Mouse (Mus musculus): Measurements from ENCODE around the gene Slc5a2. TPM values are rescaled to one million over a fixed set of nuclear protein-coding genes. Genes with fewer than 3 reads are reported as not detected.

The Slc5a2 gene
- 0.22 and 0.36 TPM in 2 replicates for polyA plus RNA-seq (2014; fragmentation: Nextera tagmentation; extraction: Ambion mirVana)

DNA sequence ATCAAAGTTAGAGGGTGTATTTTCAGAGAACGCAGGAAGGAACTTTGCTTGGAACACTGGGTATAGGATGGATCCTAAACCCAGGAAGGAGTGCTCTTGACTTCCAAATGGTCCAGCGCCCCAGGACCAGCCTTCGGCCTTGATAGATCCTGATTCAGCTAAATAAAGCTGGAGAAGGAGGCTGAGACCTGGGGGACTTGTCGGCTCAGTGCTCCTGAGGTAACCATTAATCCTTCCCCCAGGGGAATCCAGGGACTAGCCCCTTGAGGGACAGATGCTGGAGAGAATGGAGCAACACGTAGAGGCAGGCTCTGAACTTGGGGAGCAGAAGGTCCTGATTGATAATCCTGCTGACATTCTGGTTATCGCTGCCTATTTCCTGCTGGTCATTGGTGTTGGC lies at the start of gene Slc5a2:
Gene Slc5a2 (plus strand): TSS at position 247 of the 400 bp plus-strand sequence.
- H3K9ac ChIP-seq (ENCODE audit: low read length) = no peak within 1 kb of the TSS
- H3K4me2 ChIP-seq (ENCODE audit: low read length) = no peak within 1 kb of the TSS
- H3K4me3 ChIP-seq (ENCODE audit: control insufficient read depth in 1 of 2, insufficient read depth in 1 of 2, low read depth in 1 of 2, low read length in 2 of 2) = no peak within 1 kb of the TSS
- H3K36me3 ChIP-seq (ENCODE audit: control insufficient read depth, insufficient read depth, low read length) = no peaks in the 10 kb centered on the region
- ATAC-seq (ENCODE audit: insufficient number of reproducible peaks, insufficient read depth, low FRiP score, low read depth) = no peak
- no peaks in the 10 kb centered on the region for H3K27me3 ChIP-seq (ENCODE audit: control insufficient read depth, insufficient read depth, low read length)
- no peak within 1 kb of the TSS for H3K27ac ChIP-seq (replicated peaks in 1 of 2; ENCODE audit: control insufficient read depth in 1 of 2, insufficient read depth in 1 of 2, low read depth in 2 of 2, low read length in 2 of 2)
- 83% methylated on average over 6 of the region's 6 CpGs for WGBS
- peaks cover 0 to 4% of the 10 kb centered on the region in 2 experiments; a peak in 2 of 4 replicates for H3K4me1 ChIP-seq (ENCODE audit: control insufficient read depth in 2 of 2, insufficient read depth in 2 of 2, low read length in 2 of 2)
- no peaks in the 10 kb centered on the region for H3K9me3 ChIP-seq (ENCODE audit: control insufficient read depth, low read length)

GRCm38 (mm10) chr7:128219952-128220351 lies 45.5 kb upstream of the Slc5a2 start:
- no peaks in the 10 kb centered on the region for H3K4me1 ChIP-seq (ENCODE audit: control insufficient read depth in 2 of 2, insufficient read depth in 2 of 2, low read length in 2 of 2)
- no peaks in the 10 kb centered on the region for H3K36me3 ChIP-seq (ENCODE audit: control insufficient read depth, insufficient read depth, low read length)
- H3K27ac ChIP-seq (replicated peaks in 1 of 2; ENCODE audit: control insufficient read depth in 1 of 2, insufficient read depth in 1 of 2, low read depth in 2 of 2, low read length in 2 of 2) = no peak overlapping the region
- WGBS = 56% methylated on average over 4 of the region's 4 CpGs
- no peaks in the 10 kb centered on the region for H3K9me3 ChIP-seq (ENCODE audit: control insufficient read depth, low read length)
- no peak for ATAC-seq (ENCODE audit: insufficient number of reproducible peaks, insufficient read depth, low FRiP score, low read depth)
- H3K4me3 ChIP-seq (ENCODE audit: control insufficient read depth in 1 of 2, insufficient read depth in 1 of 2, low read depth in 1 of 2, low read length in 2 of 2) = no peak overlapping the region
- no peak overlapping the region for H3K9ac ChIP-seq (ENCODE audit: low read length)
- H3K4me2 ChIP-seq (ENCODE audit: low read length) = no peak overlapping the region
- H3K27me3 ChIP-seq (ENCODE audit: control insufficient read depth, insufficient read depth, low read length) = no peaks in the 10 kb centered on the region

DNA sequence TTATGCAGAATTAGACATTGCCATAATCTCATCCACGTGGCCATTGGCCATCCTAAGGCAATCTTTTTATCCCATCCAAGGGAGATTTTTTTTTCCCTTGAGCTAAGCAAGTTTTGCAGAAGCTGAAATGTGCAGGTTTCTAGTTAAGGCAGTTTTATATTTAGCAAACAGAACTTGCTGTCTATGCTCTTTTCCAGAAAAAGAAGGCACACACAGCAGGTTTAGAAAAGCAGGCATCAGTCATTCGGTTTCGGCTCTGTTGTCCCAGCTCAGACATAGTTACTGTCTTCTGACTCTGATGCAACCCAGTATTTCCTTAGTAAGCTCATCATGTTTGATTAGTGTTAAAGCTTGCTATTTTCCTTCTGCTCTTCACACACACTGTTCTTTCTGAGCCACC lies 44.5 kb upstream of the Slc5a2 start:
- no peaks in the 10 kb centered on the region for H3K4me1 ChIP-seq (ENCODE audit: control insufficient read depth in 2 of 2, insufficient read depth in 2 of 2, low read length in 2 of 2)
- H3K27ac ChIP-seq (replicated peaks in 1 of 2; ENCODE audit: control insufficient read depth in 1 of 2, insufficient read depth in 1 of 2, low read depth in 2 of 2, low read length in 2 of 2) = no peak overlapping the region
- ATAC-seq (ENCODE audit: insufficient number of reproducible peaks, insufficient read depth, low FRiP score, low read depth) = no peak
- H3K27me3 ChIP-seq (ENCODE audit: control insufficient read depth, insufficient read depth, low read length) = no peaks in the 10 kb centered on the region
- no peaks in the 10 kb centered on the region for H3K36me3 ChIP-seq (ENCODE audit: control insufficient read depth, insufficient read depth, low read length)
- H3K9me3 ChIP-seq (ENCODE audit: control insufficient read depth, low read length) = no peaks in the 10 kb centered on the region
- WGBS = 90% methylated on average over 3 of the region's 3 CpGs
- H3K4me3 ChIP-seq (ENCODE audit: control insufficient read depth in 1 of 2, insufficient read depth in 1 of 2, low read depth in 1 of 2, low read length in 2 of 2) = no peak overlapping the region
- H3K4me2 ChIP-seq (ENCODE audit: low read length) = no peak overlapping the region
- H3K9ac ChIP-seq (ENCODE audit: low read length) = no peak overlapping the region

- Histone ChIP-seq H3K36me3 (ENCODE audit: control insufficient read depth, insufficient read depth, low read length) (peaks cover 16% of the 10 kb centered on the region), H3K9me3 (ENCODE audit: control insufficient read depth, low read length) (0 out of 2 replicates have a peak, but pooled peaks cover 2% of the 10 kb centered on the region), H3K4me2 (ENCODE audit: low read length) (no peak overlapping the region), H3K27ac (replicated peaks in 1 of 2; ENCODE audit: control insufficient read depth in 1 of 2, insufficient read depth in 1 of 2, low read depth in 2 of 2, low read length in 2 of 2) (no peak overlapping the region), H3K27me3 (ENCODE audit: control insufficient read depth, insufficient read depth, low read length) (no peaks in the 10 kb centered on the region), H3K4me3 (ENCODE audit: control insufficient read depth in 1 of 2, insufficient read depth in 1 of 2, low read depth in 1 of 2, low read length in 2 of 2) (no peak overlapping the region), H3K9ac (ENCODE audit: low read length) (no peak overlapping the region), H3K4me1 (ENCODE audit: control insufficient read depth in 2 of 2, insufficient read depth in 2 of 2, low read length in 2 of 2) (peaks cover 2% of the 10 kb centered on the region in 2 experiments; a peak in 2 of 4 replicates)
- ATAC-seq (ENCODE audit: insufficient number of reproducible peaks, insufficient read depth, low FRiP score, low read depth) = no peak
- 37% methylated on average over 8 of the region's 8 CpGs for WGBS
These were observed 33.7 kb upstream of the Slc5a2 start for GRCm38 (mm10) chr7:128231741-128232140.

DNA sequence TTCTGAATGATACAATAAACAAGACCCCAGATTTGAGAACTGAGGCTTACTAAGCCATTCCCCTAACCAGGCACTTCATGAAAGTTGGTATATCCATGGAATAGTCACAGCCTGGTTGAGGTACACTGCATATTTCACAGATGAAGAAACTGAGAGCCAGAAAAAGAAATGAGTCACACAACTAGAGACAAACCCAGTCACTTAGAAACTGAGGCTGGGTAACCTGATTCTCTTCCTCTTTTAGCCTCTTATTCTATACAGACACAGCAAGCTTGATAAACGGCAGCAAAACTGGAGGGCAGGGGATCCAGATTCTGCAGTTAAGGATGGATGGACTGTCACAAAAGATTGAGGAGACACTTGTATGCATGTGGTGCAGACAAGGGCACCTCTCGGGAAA lies 30.7 kb upstream of the Slc5a2 start:
- H3K4me3 ChIP-seq (ENCODE audit: control insufficient read depth in 1 of 2, insufficient read depth in 1 of 2, low read depth in 1 of 2, low read length in 2 of 2) = no peak overlapping the region
- H3K27me3 ChIP-seq (ENCODE audit: control insufficient read depth, insufficient read depth, low read length) = no peaks in the 10 kb centered on the region
- WGBS = 74% methylated on average over 2 of the region's 2 CpGs
- no peak overlapping the region for H3K9ac ChIP-seq (ENCODE audit: low read length)
- H3K9me3 ChIP-seq (ENCODE audit: control insufficient read depth, low read length) = no peaks in the 10 kb centered on the region
- no peak for ATAC-seq (ENCODE audit: insufficient number of reproducible peaks, insufficient read depth, low FRiP score, low read depth)
- H3K27ac ChIP-seq (replicated peaks in 1 of 2; ENCODE audit: control insufficient read depth in 1 of 2, insufficient read depth in 1 of 2, low read depth in 2 of 2, low read length in 2 of 2) = no peak overlapping the region
- peaks cover 17% of the 10 kb centered on the region for H3K36me3 ChIP-seq (ENCODE audit: control insufficient read depth, insufficient read depth, low read length)
- peaks cover 6 to 14% of the 10 kb centered on the region in 2 experiments for H3K4me1 ChIP-seq (ENCODE audit: control insufficient read depth in 2 of 2, insufficient read depth in 2 of 2, low read length in 2 of 2)
- H3K4me2 ChIP-seq (ENCODE audit: low read length) = no peak overlapping the region

GRCm38 (mm10) chr7:128235481-128235880 lies 30.0 kb upstream of the Slc5a2 start:
- Histone ChIP-seq H3K27me3 (ENCODE audit: control insufficient read depth, insufficient read depth, low read length) (no peaks in the 10 kb centered on the region), H3K36me3 (ENCODE audit: control insufficient read depth, insufficient read depth, low read length) (peaks cover 24% of the 10 kb centered on the region), H3K9me3 (ENCODE audit: control insufficient read depth, low read length) (no peaks in the 10 kb centered on the region), H3K4me2 (ENCODE audit: low read length) (no peak overlapping the region), H3K9ac (ENCODE audit: low read length) (no peak overlapping the region), H3K4me3 (ENCODE audit: control insufficient read depth in 1 of 2, insufficient read depth in 1 of 2, low read depth in 1 of 2, low read length in 2 of 2) (no peak overlapping the region), H3K27ac (replicated peaks in 1 of 2; ENCODE audit: control insufficient read depth in 1 of 2, insufficient read depth in 1 of 2, low read depth in 2 of 2, low read length in 2 of 2) (no peak overlapping the region), H3K4me1 (ENCODE audit: control insufficient read depth in 2 of 2, insufficient read depth in 2 of 2, low read length in 2 of 2) (peaks cover 6 to 14% of the 10 kb centered on the region in 2 experiments)
- no peak for ATAC-seq (ENCODE audit: insufficient number of reproducible peaks, insufficient read depth, low FRiP score, low read depth)
- WGBS = 64% methylated on average over 1 of the region's 1 CpGs

DNA sequence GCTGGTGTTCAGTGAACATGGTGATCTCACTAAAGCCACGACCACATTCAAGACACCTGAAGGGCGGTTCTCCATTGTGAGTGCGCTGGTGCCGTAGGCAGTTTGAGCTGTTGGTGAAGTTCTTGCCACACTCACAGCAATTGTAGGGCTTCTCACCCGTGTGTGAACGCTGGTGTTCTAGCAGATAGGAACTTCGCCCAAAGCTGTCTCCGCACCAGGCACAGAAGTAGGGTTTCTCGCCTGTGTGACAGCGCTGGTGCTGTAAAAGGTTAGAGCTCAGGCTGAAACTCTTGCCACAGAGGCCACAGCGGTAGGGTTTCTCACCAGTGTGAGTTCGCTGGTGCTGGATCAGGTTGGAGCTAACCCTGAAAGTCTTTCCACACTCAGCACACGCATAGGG lies 29.0 kb upstream of the Slc5a2 start:
- Histone ChIP-seq H3K4me2 (ENCODE audit: low read length) (no peak overlapping the region), H3K4me3 (ENCODE audit: control insufficient read depth in 1 of 2, insufficient read depth in 1 of 2, low read depth in 1 of 2, low read length in 2 of 2) (no peak overlapping the region), H3K9ac (ENCODE audit: low read length) (peak overlapping the region; percentile 87; the same call in 1 of the 2 replicates), H3K27me3 (ENCODE audit: control insufficient read depth, insufficient read depth, low read length) (no peaks in the 10 kb centered on the region), H3K36me3 (ENCODE audit: control insufficient read depth, insufficient read depth, low read length) (peaks cover 33% of the 10 kb centered on the region), H3K27ac (replicated peaks in 1 of 2; ENCODE audit: control insufficient read depth in 1 of 2, insufficient read depth in 1 of 2, low read depth in 2 of 2, low read length in 2 of 2) (no peak overlapping the region), H3K9me3 (ENCODE audit: control insufficient read depth, low read length) (no peaks in the 10 kb centered on the region), H3K4me1 (ENCODE audit: control insufficient read depth in 2 of 2, insufficient read depth in 2 of 2, low read length in 2 of 2) (peaks cover 6 to 14% of the 10 kb centered on the region in 2 experiments)
- WGBS = 89% methylated on average over 13 of the region's 13 CpGs
- ATAC-seq (ENCODE audit: insufficient number of reproducible peaks, insufficient read depth, low FRiP score, low read depth) = no peak

All from heart, embryonic 14.5 days (tissue).